In genomic region chr8:127589291-127589690, GRCm38 (mm10) we compare ENCODE assay signal across 8 mouse cellular contexts.
A peak's percentile ranks its signal among the peaks of the same experiment; 100 is the strongest.
DNase-seq lines count a peak whose midpoint lies in the region; ATAC-seq and TF ChIP-seq lines count a peak whose summit lies in the region.

No protein-coding gene starts in this region.

- H3K27ac ChIP-seq in hindbrain, embryonic 11.5 days (ENCODE audit: low read depth, low read length), result no peak overlapping the region
- H3K27ac ChIP-seq in hindbrain, embryonic 16.5 days (ENCODE audit: low read depth, low read length), result no peak overlapping the region

- H3K9me3 ChIP-seq in hindbrain, embryonic 11.5 days (ENCODE audit: control insufficient read depth, low read length), result no peaks in the 10 kb centered on the region
- H3K9me3 ChIP-seq in hindbrain, embryonic 16.5 days (ENCODE audit: control insufficient read depth, low read length), result no peaks in the 10 kb centered on the region

- WGBS in hindbrain, embryonic 11.5 days, result 55% methylated on average over 4 of the region's 4 CpGs
- 54% methylated on average over 4 of the region's 4 CpGs for WGBS in hindbrain, embryonic 16.5 days

- peak; percentile 51 for DNase-seq in hindbrain, embryonic 11.5 days (ENCODE audit: low spot score)
- DNase-seq in adrenal gland, adult 18-20 months (ENCODE audit: low spot score in 2 of 2), result peak; percentile 61 to 66
- DNase-seq in embryo, embryonic 9.5 days (ENCODE audit: extremely low spot score), result peak; percentile 32
- peak; percentile 77 for DNase-seq in kidney, postnatal 10 days
- DNase-seq in thymus, adult 18-20 months, result peak; percentile 31 to 32

- H3K79me3 ChIP-seq in C2C12 (ENCODE audit: low read depth), result no peaks in the 10 kb centered on the region

- H3K27me3 ChIP-seq in hindbrain, embryonic 11.5 days (ENCODE audit: control insufficient read depth, insufficient read depth, low read length), result no peaks in the 10 kb centered on the region
- H3K27me3 ChIP-seq in hindbrain, embryonic 16.5 days (replicated peaks; ENCODE audit: control insufficient read depth, insufficient read depth, low read length), result no peaks in the 10 kb centered on the region
- no peaks in the 10 kb centered on the region for H3K27me3 ChIP-seq in C2C12 (ENCODE audit: control insufficient read depth, insufficient read depth, insufficient read length)

- no peak overlapping the region for H3K4me2 ChIP-seq in hindbrain, embryonic 11.5 days (replicated peaks; ENCODE audit: low read depth, low read length)
- H3K4me2 ChIP-seq in hindbrain, embryonic 16.5 days (ENCODE audit: low read length), result no peak overlapping the region

- no peaks in the 10 kb centered on the region for H3K79me2 ChIP-seq in C2C12 (ENCODE audit: control insufficient read depth, insufficient read depth)

- no peak overlapping the region for H3K4me3 ChIP-seq in hindbrain, embryonic 11.5 days (ENCODE audit: low read depth, low read length)
- no peak overlapping the region for H3K4me3 ChIP-seq in hindbrain, embryonic 16.5 days (ENCODE audit: low read length)
- no peak overlapping the region for H3K4me3 ChIP-seq in C2C12 (ENCODE audit: insufficient read depth, poor library complexity, severe bottlenecking)

- ATAC-seq in hindbrain, embryonic 11.5 days (ENCODE audit: low FRiP score), result no peak
- ATAC-seq in hindbrain, embryonic 16.5 days, result no peak
- peak; percentile 72 for ATAC-seq in megakaryocyte progenitor cell, adult 5-6 weeks (replicated peaks; ENCODE audit: poor library complexity)

- H3ac ChIP-seq in C2C12 (ENCODE audit: control insufficient read depth, insufficient read length, low read depth), result no peak overlapping the region

- peak; percentile 45 for TF ChIP-seq CTCF in C2C12 (IDR thresholded peaks at IDR 0.05; ENCODE audit: control insufficient read depth, insufficient read depth, insufficient read length)

- no peaks in the 10 kb centered on the region for H3K36me3 ChIP-seq in hindbrain, embryonic 11.5 days (ENCODE audit: control insufficient read depth, insufficient read depth, low read length)
- H3K36me3 ChIP-seq in hindbrain, embryonic 16.5 days (ENCODE audit: control insufficient read depth, insufficient read depth, low read length), result no peaks in the 10 kb centered on the region
- H3K36me3 ChIP-seq in C2C12 (ENCODE audit: control insufficient read depth, insufficient read depth), result no peaks in the 10 kb centered on the region

- H3K4me1 ChIP-seq in hindbrain, embryonic 11.5 days (replicated peaks; ENCODE audit: control insufficient read depth, insufficient read depth, low read length), result no peaks in the 10 kb centered on the region
- H3K4me1 ChIP-seq in hindbrain, embryonic 16.5 days (ENCODE audit: control insufficient read depth, insufficient read depth, low read depth, low read length), result no peaks in the 10 kb centered on the region

- H3K9ac ChIP-seq in hindbrain, embryonic 11.5 days (ENCODE audit: low read depth, low read length), result no peak overlapping the region
- H3K9ac ChIP-seq in hindbrain, embryonic 16.5 days (ENCODE audit: low read depth, low read length), result no peak overlapping the region

TF ChIP-seq in C2C12, 6 proteins besides CTCF, POLR2A, EP300 and RAD21:
- no peak for TF ChIP-seq FOSL1 (IDR thresholded peaks at IDR 0.05; ENCODE audit: insufficient read depth, low read length, poor library complexity, severe bottlenecking)
- no peak for TF ChIP-seq MAX (IDR thresholded peaks at IDR 0.05)
- no peak for TF ChIP-seq MYOG (IDR thresholded peaks at IDR 0.05; ENCODE audit: control insufficient read depth, extremely low read depth, insufficient read length)
- TF ChIP-seq MYOD1 (IDR thresholded peaks at IDR 0.05; ENCODE audit: control insufficient read depth, insufficient read length, low read depth), result no peak
- TF ChIP-seq USF1 (IDR thresholded peaks at IDR 0.05; ENCODE audit: low read depth), result no peak
- no peak for TF ChIP-seq CEBPB (IDR thresholded peaks at IDR 0.05; ENCODE audit: low read depth)
